In the genomic region with DNA sequence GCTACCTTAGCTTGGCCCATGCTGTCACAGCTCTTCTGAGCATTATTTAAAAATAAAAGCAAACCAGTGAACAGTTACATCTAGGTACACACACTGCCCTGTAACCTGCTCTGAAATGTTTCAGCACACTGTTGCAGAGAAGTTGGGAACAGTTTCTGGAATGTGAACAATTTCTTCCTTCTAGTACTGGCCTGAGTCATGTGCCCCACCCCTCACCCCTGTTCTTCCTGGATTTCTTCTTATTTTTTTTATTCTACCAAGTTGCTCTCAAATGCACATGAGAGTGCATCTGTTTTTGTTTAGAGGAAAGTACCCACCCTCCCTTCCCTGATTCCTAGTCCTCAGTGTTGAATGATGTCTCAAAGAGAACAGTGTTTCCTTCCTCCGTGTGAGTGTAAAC, we compare ENCODE assay signal across 11 mouse cellular contexts.
DNase-seq lines count a peak whose midpoint lies in the region; ATAC-seq lines count a peak whose summit lies in the region.
"Had no signal": no experiment of that assay in that cellular context is flagged by ENCODE, and none has a peak within 500 bp of the region (broad histone marks: within the 10 kb centered on the region; RNA-seq: fewer than 3 reads in every experiment).

No protein-coding gene starts in this region.

- no peaks in the 10 kb centered on the region for H3K27me3 ChIP-seq in hindbrain, embryonic 10.5 days (ENCODE audit: insufficient read depth, poor library complexity, severe bottlenecking)
- H3K27me3 ChIP-seq in hindbrain, embryonic 13.5 days: no peaks in the 10 kb centered on the region
- no peaks in the 10 kb centered on the region for H3K27me3 ChIP-seq in kidney, embryonic 16.5 days (ENCODE audit: insufficient read depth, low read length)
- no peaks in the 10 kb centered on the region for H3K27me3 ChIP-seq in stomach, embryonic 14.5 days (ENCODE audit: control insufficient read depth, insufficient read depth, low read length)

- peak; percentile 5 for DNase-seq in hindbrain, embryonic 10.5 days (ENCODE audit: low spot score)
- DNase-seq in embryo, embryonic 11 days: peak; percentile 27
- DNase-seq in B cell, adult 2 months: no peak
- no peak for DNase-seq in urinary bladder, postnatal 4 days (ENCODE audit: low spot score in 2 of 2)
- no peak for DNase-seq in thymus, postnatal 25 days
- DNase-seq: heart, adult 2 months; lung, postnatal 14 days had no signal

- H3K36me3 ChIP-seq in hindbrain, embryonic 10.5 days: no peaks in the 10 kb centered on the region
- H3K36me3 ChIP-seq in hindbrain, embryonic 13.5 days: no peaks in the 10 kb centered on the region
- H3K36me3 ChIP-seq in kidney, embryonic 16.5 days (ENCODE audit: insufficient read depth, low read length): no peaks in the 10 kb centered on the region
- H3K36me3 ChIP-seq in stomach, embryonic 14.5 days (ENCODE audit: control insufficient read depth, insufficient read depth, low read length): no peaks in the 10 kb centered on the region

- no peak overlapping the region for H3K9ac ChIP-seq in hindbrain, embryonic 13.5 days
- H3K9ac ChIP-seq in kidney, embryonic 16.5 days (replicated peaks; ENCODE audit: low read length): no peak overlapping the region
- no peak overlapping the region for H3K9ac ChIP-seq in stomach, embryonic 14.5 days (replicated peaks; ENCODE audit: low read depth, low read length)

- H3K9me3 ChIP-seq in hindbrain, embryonic 10.5 days: no peaks in the 10 kb centered on the region
- H3K9me3 ChIP-seq in hindbrain, embryonic 13.5 days: no peaks in the 10 kb centered on the region
- no peaks in the 10 kb centered on the region for H3K9me3 ChIP-seq in kidney, embryonic 16.5 days (ENCODE audit: low read length)
- H3K9me3 ChIP-seq in stomach, embryonic 14.5 days (ENCODE audit: control insufficient read depth, low read depth, low read length): no peaks in the 10 kb centered on the region

- no peak overlapping the region for H3K4me3 ChIP-seq in hindbrain, embryonic 10.5 days
- H3K4me3 ChIP-seq in hindbrain, embryonic 13.5 days: no peak overlapping the region
- H3K4me3 ChIP-seq in kidney, embryonic 16.5 days (ENCODE audit: low read length): no peak overlapping the region
- H3K4me3 ChIP-seq in stomach, embryonic 14.5 days (ENCODE audit: low read depth, low read length): no peak overlapping the region
- H3K4me3 ChIP-seq: heart, adult 2 months had no signal

- ATAC-seq in hindbrain, embryonic 13.5 days (ENCODE audit: low FRiP score): no peak
- ATAC-seq in kidney, embryonic 16.5 days (ENCODE audit: low FRiP score, low TSS enrichment): peak; percentile 90
- ATAC-seq in stomach, embryonic 14.5 days (ENCODE audit: insufficient number of reproducible peaks, insufficient read depth, low FRiP score, low read depth): peak; percentile 53; the same call in 1 of the 2 replicates
- ATAC-seq: hindbrain, postnatal 0 days had no signal

- H3K4me2 ChIP-seq in hindbrain, embryonic 13.5 days: no peak overlapping the region
- H3K4me2 ChIP-seq in kidney, embryonic 16.5 days (replicated peaks; ENCODE audit: low read depth, low read length): 0 out of 2 replicates have a peak overlapping the region, but pooled peaks have one; percentile 12
- H3K4me2 ChIP-seq in stomach, embryonic 14.5 days (replicated peaks; ENCODE audit: low read depth, low read length): no peak overlapping the region

- no peak overlapping the region for H3K27ac ChIP-seq in hindbrain, embryonic 10.5 days
- no peak overlapping the region for H3K27ac ChIP-seq in hindbrain, embryonic 13.5 days
- H3K27ac ChIP-seq in kidney, embryonic 16.5 days (ENCODE audit: low read length): peak overlapping the region; percentile 77
- H3K27ac ChIP-seq in stomach, embryonic 14.5 days (ENCODE audit: low read length): peak overlapping the region; percentile 39; the same call in 1 of the 2 replicates
- H3K27ac ChIP-seq: heart, adult 2 months; hindbrain, postnatal 0 days had no signal

- WGBS in hindbrain, embryonic 10.5 days: 56% methylated on average over 1 of the region's 1 CpGs
- 21% methylated on average over 1 of the region's 1 CpGs for WGBS in hindbrain, embryonic 13.5 days
- WGBS in kidney, embryonic 16.5 days: 21% methylated on average over 1 of the region's 1 CpGs
- WGBS in stomach, embryonic 14.5 days: 23% methylated on average over 1 of the region's 1 CpGs

- no peaks in the 10 kb centered on the region for H3K4me1 ChIP-seq in hindbrain, embryonic 10.5 days (replicated peaks)
- no peaks in the 10 kb centered on the region for H3K4me1 ChIP-seq in hindbrain, embryonic 13.5 days (replicated peaks)
- peaks cover 5% of the 10 kb centered on the region; the same call in 1 of the 2 replicates for H3K4me1 ChIP-seq in kidney, embryonic 16.5 days (ENCODE audit: insufficient read depth, low read length)
- H3K4me1 ChIP-seq in stomach, embryonic 14.5 days (ENCODE audit: control insufficient read depth, insufficient read depth, low read length): peaks cover 6% of the 10 kb centered on the region; the same call in 1 of the 2 replicates

Comparison
In these comparisons a context has a peak if more than half of its experiments do, and no peak if none do; other contexts are left out.
1. DNase-seq: peak in hindbrain, embryonic 10.5 days (single experiment) and embryo, embryonic 11 days (single experiment); none in B cell, adult 2 months (0 of 2), urinary bladder, postnatal 4 days (0 of 2) and thymus, postnatal 25 days (single experiment).
2. H3K27ac ChIP-seq: peak in kidney, embryonic 16.5 days (single experiment) and stomach, embryonic 14.5 days (single experiment); none in hindbrain, embryonic 10.5 days (single experiment) and hindbrain, embryonic 13.5 days (single experiment).